Mouse (Mus musculus): Measurements from ENCODE around the gene Yif1a.

GRCm38 (mm10) chr19:5071077-5071476 lies 17.3 kb upstream of the Yif1a start:
- TF ChIP-seq CTCF (IDR thresholded peaks at IDR 0.05; ENCODE audit: low read depth) (no peak), EP300 (IDR thresholded peaks at IDR 0.05; ENCODE audit: low read depth) (no peak)
